In genomic region chr7:25601346-25601745, GRCm38 (mm10) we compare ENCODE assay signal across 22 mouse cellular contexts. TPM values are rescaled to one million over a fixed set of nuclear protein-coding genes. Genes with fewer than 3 reads are reported as not detected.
"Had no signal": no experiment of that assay in that cellular context is flagged by ENCODE, and none has a peak within 500 bp of the region (broad histone marks: within the 10 kb centered on the region; RNA-seq: fewer than 3 reads in every experiment).

No protein-coding gene starts in this region.

- H3K4me2 ChIP-seq: limb, embryonic 12.5 days; limb, embryonic 15.5 days; liver, embryonic 11.5 days; lung, embryonic 14.5 days; midbrain, embryonic 12.5 days; midbrain, embryonic 15.5 days; neural tube, embryonic 12.5 days; stomach, embryonic 15.5 days had no signal

- H3K27me3 ChIP-seq: limb, embryonic 12.5 days; limb, embryonic 15.5 days; midbrain, embryonic 12.5 days; midbrain, embryonic 15.5 days; neural tube, embryonic 12.5 days; stomach, embryonic 15.5 days had no signal

- ATAC-seq: liver, postnatal 0 days; lung, postnatal 0 days; midbrain, embryonic 15.5 days had no signal

- H3K4me3 ChIP-seq: limb, embryonic 12.5 days; limb, embryonic 15.5 days; midbrain, embryonic 12.5 days; midbrain, embryonic 15.5 days; neural tube, embryonic 12.5 days; stomach, embryonic 15.5 days had no signal

- H3K36me3 ChIP-seq: limb, embryonic 12.5 days; limb, embryonic 15.5 days; midbrain, embryonic 12.5 days; midbrain, embryonic 15.5 days; neural tube, embryonic 12.5 days; stomach, embryonic 15.5 days had no signal

- DNase-seq: kidney, adult 9 months; kidney, postnatal 14 days; kidney, postnatal 4 days; left cerebral cortex, postnatal 4 days; liver, postnatal 0 days; lung, embryonic 14.5 days; retina, postnatal 1 day; right cerebral cortex, postnatal 25 days; spleen, adult 18-20 months; thymus, adult 2 months; thymus, postnatal 14 days; thymus, postnatal 4 days had no signal

- H3K4me1 ChIP-seq: limb, embryonic 12.5 days; limb, embryonic 15.5 days; midbrain, embryonic 12.5 days; midbrain, embryonic 15.5 days; neural tube, embryonic 12.5 days; stomach, embryonic 15.5 days had no signal

- H3K27ac ChIP-seq: limb, embryonic 12.5 days; limb, embryonic 15.5 days; liver, embryonic 14.5 days; macrophage; midbrain, embryonic 12.5 days; midbrain, embryonic 15.5 days; neural tube, embryonic 12.5 days; stomach, embryonic 15.5 days had no signal

- H3K9me3 ChIP-seq: limb, embryonic 12.5 days; limb, embryonic 15.5 days; midbrain, embryonic 12.5 days; midbrain, embryonic 15.5 days; neural tube, embryonic 12.5 days; stomach, embryonic 15.5 days had no signal

- H3K9ac ChIP-seq: limb, embryonic 12.5 days; limb, embryonic 15.5 days; liver, embryonic 14.5 days; liver, postnatal 0 days; lung, embryonic 14.5 days; midbrain, embryonic 12.5 days; midbrain, embryonic 15.5 days; neural tube, embryonic 12.5 days; stomach, embryonic 15.5 days had no signal

RNA-seq across cellular contexts. Expression of gene Erich4, which starts 14.3 kb away (rescaled TPM):
- polyA plus RNA-seq: limb, embryonic 12.5 days; limb, embryonic 15.5 days; liver, embryonic 11.5 days; lung, embryonic 14.5 days; lung, postnatal 0 days; macrophage; midbrain, embryonic 12.5 days; midbrain, embryonic 15.5 days; neural tube, embryonic 12.5 days; thymus, adult 2 months had no signal
